ENCODE assay signal across 31 mouse cellular contexts in genomic region chr2:152634311-152634710, GRCm38 (mm10). TPM values are rescaled to one million over a fixed set of nuclear protein-coding genes. Genes with fewer than 3 reads are reported as not detected.
DNase-seq lines count a peak whose midpoint lies in the region; ATAC-seq lines count a peak whose summit lies in the region.
"Had no signal": no experiment of that assay in that cellular context is flagged by ENCODE, and none has a peak within 500 bp of the region (broad histone marks: within the 10 kb centered on the region; RNA-seq: fewer than 3 reads in every experiment).

No protein-coding gene starts in this region.

- H3K4me3 ChIP-seq in heart, embryonic 12.5 days: no peak overlapping the region
- H3K4me3 ChIP-seq in kidney, embryonic 15.5 days (replicated peaks): no peak overlapping the region
- H3K4me3 ChIP-seq in stomach, embryonic 15.5 days (replicated peaks): no peak overlapping the region
- H3K4me3 ChIP-seq: embryonic facial prominence, embryonic 15.5 days; hindbrain, embryonic 12.5 days; limb, embryonic 13.5 days; liver, embryonic 12.5 days had no signal

- ATAC-seq in heart, embryonic 12.5 days (ENCODE audit: insufficient number of reproducible peaks, low FRiP score): no peak
- no peak for ATAC-seq in kidney, embryonic 15.5 days (replicated peaks; ENCODE audit: low FRiP score)
- ATAC-seq in stomach, embryonic 15.5 days (ENCODE audit: insufficient read depth, low FRiP score, low read depth): no peak
- ATAC-seq: forebrain, embryonic 14.5 days; liver, embryonic 12.5 days had no signal

- H3K27me3 ChIP-seq in heart, embryonic 12.5 days (replicated peaks): 0 out of 2 replicates have a peak, but pooled peaks cover 4% of the 10 kb centered on the region
- no peaks in the 10 kb centered on the region for H3K27me3 ChIP-seq in kidney, embryonic 15.5 days
- no peaks in the 10 kb centered on the region for H3K27me3 ChIP-seq in stomach, embryonic 15.5 days (replicated peaks)

- H3K9me3 ChIP-seq in heart, embryonic 12.5 days (replicated peaks): no peaks in the 10 kb centered on the region
- H3K9me3 ChIP-seq in kidney, embryonic 15.5 days (replicated peaks): no peaks in the 10 kb centered on the region
- H3K9me3 ChIP-seq in stomach, embryonic 15.5 days: no peaks in the 10 kb centered on the region
- H3K9me3 ChIP-seq: embryonic facial prominence, embryonic 15.5 days; hindbrain, embryonic 12.5 days; limb, embryonic 13.5 days; liver, embryonic 12.5 days had no signal

- peak overlapping the region; percentile 14; the same call in 1 of the 2 replicates for H3K4me2 ChIP-seq in heart, embryonic 12.5 days
- no peak overlapping the region for H3K4me2 ChIP-seq in kidney, embryonic 15.5 days
- no peak overlapping the region for H3K4me2 ChIP-seq in stomach, embryonic 15.5 days
- H3K4me2 ChIP-seq: embryonic facial prominence, embryonic 15.5 days; hindbrain, embryonic 12.5 days; liver, embryonic 12.5 days; midbrain, embryonic 11.5 days had no signal

- H3K36me3 ChIP-seq in heart, embryonic 12.5 days: no peaks in the 10 kb centered on the region
- H3K36me3 ChIP-seq in kidney, embryonic 15.5 days: peaks cover 20% of the 10 kb centered on the region
- H3K36me3 ChIP-seq in stomach, embryonic 15.5 days: no peaks in the 10 kb centered on the region
- H3K36me3 ChIP-seq: embryonic facial prominence, embryonic 15.5 days; hindbrain, embryonic 12.5 days; limb, embryonic 13.5 days; liver, embryonic 12.5 days had no signal

- peak overlapping the region; percentile 22; the same call in 1 of the 2 replicates for H3K27ac ChIP-seq in heart, embryonic 12.5 days (ENCODE audit: poor library complexity, severe bottlenecking)
- H3K27ac ChIP-seq in kidney, embryonic 15.5 days: peak overlapping the region; percentile 97
- peak overlapping the region; percentile 16; the same call in 1 of the 2 replicates for H3K27ac ChIP-seq in stomach, embryonic 15.5 days
- H3K27ac ChIP-seq: embryonic facial prominence, embryonic 15.5 days; hindbrain, embryonic 12.5 days; limb, embryonic 13.5 days; liver, embryonic 12.5 days had no signal

- WGBS in heart, embryonic 12.5 days: 49% methylated on average over 29 of the region's 29 CpGs
- WGBS in kidney, embryonic 15.5 days: 86% methylated on average over 29 of the region's 29 CpGs
- 76% methylated on average over 29 of the region's 29 CpGs for WGBS in stomach, embryonic 15.5 days

- no peak overlapping the region for H3K9ac ChIP-seq in heart, embryonic 12.5 days
- H3K9ac ChIP-seq in kidney, embryonic 15.5 days: no peak overlapping the region
- H3K9ac ChIP-seq in stomach, embryonic 15.5 days: no peak overlapping the region
- H3K9ac ChIP-seq: embryonic facial prominence, embryonic 15.5 days; hindbrain, embryonic 12.5 days; limb, embryonic 13.5 days; liver, embryonic 12.5 days had no signal

- peaks cover 63% of the 10 kb centered on the region for H3K4me1 ChIP-seq in heart, embryonic 12.5 days (replicated peaks)
- peaks cover 96% of the 10 kb centered on the region for H3K4me1 ChIP-seq in kidney, embryonic 15.5 days
- peaks cover 45% of the 10 kb centered on the region for H3K4me1 ChIP-seq in stomach, embryonic 15.5 days
- H3K4me1 ChIP-seq: liver, embryonic 12.5 days had no signal

- no peak for DNase-seq in heart, adult 18-20 months
- no peak for DNase-seq in kidney, adult 9 months
- peak; percentile 64 for DNase-seq in ES-CJ7 (ENCODE audit: low read depth, low spot score)
- no peak for DNase-seq in cerebellum, adult 9-11 months
- no peak for DNase-seq in layer of hippocampus, adult 11-12 months (ENCODE audit: low spot score)
- DNase-seq: adrenal gland, postnatal 25 days; cerebellum, adult 8-10 months; kidney, postnatal 10 days; lung, adult 2 months; lung, postnatal 14 days; thymus, adult 18-20 months; thymus, postnatal 36 days had no signal

RNA-seq across cellular contexts. Expression of gene Rem1, which starts 7.6 kb away (rescaled TPM):
- polyA plus RNA-seq in heart, embryonic 12.5 days (2016; fragmentation: Nextera tagmentation; extraction: Ambion mirVana): 9.5 and 10.1 TPM in 2 replicates
- total RNA-seq in heart, adult 18-20 months (2021): 1 to 10 TPM; 3.3 to 4.7 TPM
- 59.1 and 62.5 TPM in 2 replicates for polyA plus RNA-seq in kidney, embryonic 15.5 days (2015; fragmentation: Nextera tagmentation; extraction: Ambion mirVana)
- polyA plus RNA-seq in stomach, embryonic 15.5 days (2015; fragmentation: Nextera tagmentation; extraction: Ambion mirVana): 19.1 and 22.7 TPM in 2 replicates
- total RNA-seq: monocyte, adult 5-6 weeks had no signal

RNA-seq across cellular contexts. Expression of gene Defb25, which starts 11.5 kb away (rescaled TPM):
- polyA plus RNA-seq in heart, embryonic 12.5 days (2016; fragmentation: Nextera tagmentation; extraction: Ambion mirVana): not detected in 2 replicates
- total RNA-seq in heart, adult 18-20 months (2021): not detected
- polyA plus RNA-seq in kidney, embryonic 15.5 days (2015; fragmentation: Nextera tagmentation; extraction: Ambion mirVana): 23.2 and 25.2 TPM in 2 replicates
- 1.2 and 1.6 TPM in 2 replicates for polyA plus RNA-seq in stomach, embryonic 15.5 days (2015; fragmentation: Nextera tagmentation; extraction: Ambion mirVana)
- total RNA-seq: gastrocnemius, adult 8-10 months; granulocyte monocyte progenitor cell, adult 5-6 weeks; heart, postnatal 25 days; left cerebral cortex, postnatal 25 days; megakaryocyte progenitor cell, adult 5-6 weeks; monocyte, adult 5-6 weeks; neutrophil, adult 5-6 weeks had no signal
- polyA plus RNA-seq: brain, embryonic 14.5 days; forebrain, embryonic 14.5 days; frontal cortex, adult 2 months; hindbrain, embryonic 12.5 days; midbrain, embryonic 11.5 days; small intestine, adult 2 months had no signal

RNA-seq across cellular contexts. Expression of gene Defb36, which starts 30.2 kb away (rescaled TPM):
- polyA plus RNA-seq in heart, embryonic 12.5 days (2016; fragmentation: Nextera tagmentation; extraction: Ambion mirVana): not detected in 2 replicates
- total RNA-seq in heart, adult 18-20 months (2021): not detected
- polyA plus RNA-seq in kidney, embryonic 15.5 days (2015; fragmentation: Nextera tagmentation; extraction: Ambion mirVana): 0.67 and 0.88 TPM in 2 replicates
- polyA plus RNA-seq in stomach, embryonic 15.5 days (2015; fragmentation: Nextera tagmentation; extraction: Ambion mirVana): not detected in 2 replicates
- total RNA-seq: gastrocnemius, adult 8-10 months; granulocyte monocyte progenitor cell, adult 5-6 weeks; heart, postnatal 25 days; left cerebral cortex, postnatal 25 days; megakaryocyte progenitor cell, adult 5-6 weeks; monocyte, adult 5-6 weeks; neutrophil, adult 5-6 weeks had no signal
- polyA plus RNA-seq: brain, embryonic 14.5 days; embryonic facial prominence, embryonic 15.5 days; forebrain, embryonic 14.5 days; frontal cortex, adult 2 months; hindbrain, embryonic 12.5 days; limb, embryonic 13.5 days; liver, embryonic 12.5 days; lung, adult 2 months; midbrain, embryonic 11.5 days; small intestine, adult 2 months had no signal

RNA-seq across cellular contexts. Expression of gene H13, which starts 35.0 kb away (rescaled TPM):
- polyA plus RNA-seq in heart, embryonic 12.5 days (2016; fragmentation: Nextera tagmentation; extraction: Ambion mirVana): 87.5 and 91.9 TPM in 2 replicates
- 10 to 100 TPM; 32.7 to 39.6 TPM for total RNA-seq in heart, adult 18-20 months (2021)
- polyA plus RNA-seq in kidney, embryonic 15.5 days (2015; fragmentation: Nextera tagmentation; extraction: Ambion mirVana): 141 and 147 TPM in 2 replicates
- polyA plus RNA-seq in stomach, embryonic 15.5 days (2015; fragmentation: Nextera tagmentation; extraction: Ambion mirVana): 122 and 135 TPM in 2 replicates

RNA-seq across cellular contexts. Expression of gene Defb45, which starts 35.1 kb away (rescaled TPM):
- polyA plus RNA-seq in heart, embryonic 12.5 days (2016; fragmentation: Nextera tagmentation; extraction: Ambion mirVana): not detected in 2 replicates
- not detected for total RNA-seq in heart, adult 18-20 months (2021)
- not detected in 2 replicates for polyA plus RNA-seq in kidney, embryonic 15.5 days (2015; fragmentation: Nextera tagmentation; extraction: Ambion mirVana)
- polyA plus RNA-seq in stomach, embryonic 15.5 days (2015; fragmentation: Nextera tagmentation; extraction: Ambion mirVana): not detected in 2 replicates
- total RNA-seq: adrenal gland, postnatal 25 days; granulocyte monocyte progenitor cell, adult 5-6 weeks; heart, postnatal 25 days; left cerebral cortex, postnatal 25 days; megakaryocyte progenitor cell, adult 5-6 weeks; monocyte, adult 5-6 weeks; neutrophil, adult 5-6 weeks had no signal
- polyA plus RNA-seq: brain, embryonic 14.5 days; embryonic facial prominence, embryonic 15.5 days; forebrain, embryonic 14.5 days; frontal cortex, adult 2 months; hindbrain, embryonic 12.5 days; limb, embryonic 13.5 days; liver, embryonic 12.5 days; lung, adult 2 months; midbrain, embryonic 11.5 days; small intestine, adult 2 months had no signal

Comparison
In these comparisons a context has a peak if more than half of its experiments do, and no peak if none do; other contexts are left out.
1. H3K27ac ChIP-seq: peak in every context shown above with its lines; median percentile 97 in kidney, embryonic 15.5 days; 22 in heart, embryonic 12.5 days; 16 in stomach, embryonic 15.5 days.